Mouse (Mus musculus): ENCODE data around the gene Slco1a6.

DNA sequence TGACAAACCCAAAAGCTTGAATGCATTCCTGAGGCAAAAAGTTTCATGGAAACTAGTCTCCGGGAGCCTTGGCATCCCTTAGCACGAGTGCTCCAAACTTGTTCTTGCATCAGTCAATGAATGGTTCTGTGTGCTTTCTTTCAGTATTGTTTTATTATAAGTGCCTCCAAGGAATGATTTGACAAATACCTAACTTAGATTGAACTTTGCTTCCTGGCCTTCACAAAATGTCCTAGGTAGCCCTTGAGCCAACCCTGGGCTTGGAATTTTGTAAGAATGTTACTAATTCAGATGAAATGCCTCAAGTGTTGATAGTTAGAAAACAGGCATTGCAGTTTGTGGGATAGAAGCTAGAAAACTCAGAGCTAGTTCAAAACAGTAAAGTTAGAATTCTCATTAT is 162.6 kb downstream of the Slco1a6 start:
- TF ChIP-seq POLR2A (IDR thresholded peaks at IDR 0.05; ENCODE audit: insufficient read depth, low read depth, low read length) (no peak), CTCF (IDR thresholded peaks at IDR 0.05; ENCODE audit: insufficient read depth, low read depth, low read length) (no peak)

Measured in olfactory bulb, adult 2 months (tissue).